Mouse (Mus musculus): Measurements from ENCODE around the gene H2-T23.

Gene H2-T23

DNA sequence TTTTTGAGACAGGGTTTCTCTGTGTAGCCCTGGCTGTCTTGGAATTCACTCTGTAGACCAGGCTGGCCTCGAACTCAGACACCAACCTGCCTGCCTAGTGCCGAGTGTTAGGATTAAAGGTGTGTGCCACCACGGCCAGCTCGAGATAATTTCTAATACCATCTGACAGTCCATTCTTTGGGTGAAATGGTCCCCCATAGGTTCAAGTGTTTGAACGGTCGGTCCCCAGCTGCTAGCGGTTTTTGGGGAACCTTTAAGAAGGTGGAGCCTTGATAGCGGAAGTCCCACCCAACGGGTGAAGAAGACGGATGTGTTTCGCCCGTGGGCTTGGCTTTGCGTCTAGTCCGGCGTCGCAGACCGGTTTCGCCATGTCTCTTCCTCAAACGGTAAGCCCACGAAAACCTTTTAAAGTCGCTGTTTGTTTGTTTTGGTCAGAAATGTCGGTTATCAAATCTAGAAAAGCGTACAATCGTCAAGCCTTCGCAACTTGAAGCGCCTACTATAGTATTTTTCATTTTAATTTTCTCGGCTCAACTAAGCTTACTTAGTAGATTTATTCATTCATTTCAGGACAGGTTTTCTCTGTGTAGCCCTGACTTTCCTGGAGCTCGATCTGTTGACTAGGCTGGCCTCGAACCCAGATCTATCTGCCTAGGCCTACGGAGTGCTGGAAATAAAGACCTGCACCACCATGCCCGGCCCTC is 38.3 kb downstream of the H2-T23 start:
- peak; percentile 74; the same call in 1 of the 2 replicates for ATAC-seq (ENCODE audit: insufficient number of reproducible peaks, low FRiP score, low TSS enrichment)

DNA sequence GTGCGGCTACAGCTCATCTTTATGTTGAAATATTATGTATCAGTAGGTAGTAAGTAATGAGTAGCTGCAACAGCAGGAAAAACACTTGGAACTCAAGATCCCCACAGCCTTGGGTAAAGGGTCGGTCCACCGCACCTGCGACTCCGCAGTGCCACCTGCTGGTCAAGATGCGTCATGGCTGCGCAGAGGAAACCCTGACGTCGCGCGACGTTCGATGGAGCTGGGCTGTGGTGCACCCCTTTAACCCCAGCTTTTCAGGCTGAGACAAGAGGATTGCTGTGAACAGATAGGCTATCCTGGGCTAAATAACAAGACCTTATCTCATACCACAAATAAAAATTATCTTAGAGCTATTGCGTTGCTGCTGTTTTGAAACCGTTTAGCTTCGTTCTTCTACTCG is 39.0 kb downstream of the H2-T23 start:
- peak; percentile 53; the same call in 1 of the 2 replicates for ATAC-seq (ENCODE audit: insufficient number of reproducible peaks, low FRiP score, low TSS enrichment)

DNA sequence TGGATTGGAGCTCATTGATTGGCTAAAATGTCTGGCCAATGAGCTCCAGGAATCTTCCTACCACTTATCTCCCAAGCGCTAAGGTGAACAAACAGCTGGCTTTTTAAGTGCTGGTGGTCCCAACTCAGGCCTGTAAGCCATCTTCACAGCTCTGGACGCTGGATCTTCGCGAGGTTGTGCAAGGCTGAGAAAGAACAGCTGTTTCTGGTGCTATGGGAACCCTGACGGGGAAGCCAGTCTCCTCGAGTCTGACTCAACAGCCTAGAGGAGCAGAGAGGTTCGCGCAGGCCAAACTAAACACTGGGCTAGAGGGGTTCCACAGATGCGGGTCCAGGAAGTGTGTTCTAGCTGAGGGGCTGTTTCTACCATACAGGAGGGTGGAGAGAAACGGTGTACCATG is 40.9 kb downstream of the H2-T23 start:
- ATAC-seq (ENCODE audit: insufficient number of reproducible peaks, low FRiP score, low TSS enrichment): no peak

DNA sequence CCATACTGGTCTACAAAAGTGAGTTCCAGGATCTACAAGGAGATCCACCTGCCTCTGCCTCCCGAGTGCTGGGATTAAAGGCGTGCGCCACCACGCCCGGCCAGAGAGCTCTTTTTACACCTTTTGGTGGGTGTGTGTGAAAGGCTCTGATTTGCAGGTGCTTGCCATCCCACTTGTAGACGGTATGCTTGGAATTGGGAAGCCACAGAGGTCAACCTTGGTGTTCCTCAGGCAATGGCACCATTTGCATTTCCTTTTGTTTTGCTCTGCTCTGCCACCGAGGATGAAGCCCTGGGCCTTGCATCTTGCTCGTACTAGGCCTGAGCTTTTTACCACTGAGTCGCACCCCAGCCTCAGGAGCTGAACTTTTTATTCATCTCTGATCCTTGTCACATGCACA is 50.9 kb downstream of the H2-T23 start:
- ATAC-seq (ENCODE audit: insufficient number of reproducible peaks, low FRiP score, low TSS enrichment): no peak

DNA sequence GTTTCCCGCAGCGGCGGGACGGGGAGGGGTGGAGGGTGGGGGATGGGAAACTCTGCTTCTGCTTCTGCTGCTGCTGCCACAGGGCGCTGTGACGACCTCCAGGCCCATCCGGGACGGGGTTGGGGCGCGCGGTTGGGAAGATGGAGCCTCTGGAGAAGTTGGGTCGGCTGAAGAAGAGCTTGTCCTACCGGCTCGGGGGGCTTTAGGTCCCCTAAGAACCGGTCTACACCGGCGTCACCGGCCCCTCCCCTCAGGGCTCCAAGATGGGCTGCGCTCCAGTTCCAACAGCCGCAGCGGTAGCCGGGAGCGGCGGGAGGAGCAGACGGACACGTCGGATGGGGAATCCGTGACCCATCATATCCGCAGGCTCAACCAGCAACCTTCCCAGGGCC is 52.3 kb downstream of the H2-T23 start:
- no peak for ATAC-seq (ENCODE audit: insufficient number of reproducible peaks, low FRiP score, low TSS enrichment)

Data from cerebellum, adult (tissue).